Mouse (Mus musculus) layer of hippocampus, postnatal 14 days (tissue): ENCODE results near the gene Zfp518b. TPM values are rescaled to one million over a fixed set of nuclear protein-coding genes. Genes with fewer than 3 reads are reported as not detected.

Experiments used
- DNase-seq, 2 experiments: peaks; one replicate each; pipeline ENCODE4 v3.0.0; 2021 to 2022; ENCODE audit warnings: low spot score in 2 of 2, mixed read lengths in 1 of 2
- total RNA-seq, 2 experiments: library from RNA; stranded (reverse); gene quantifications; 2 replicates each; pipeline ENCODE4 v1.2.3; 2021

Zfp518b gene
- total RNA-seq, 2 experiments from 2014 or later: 13.8 to 16.5 TPM

- no peak for DNase-seq
These were observed 50.1 kb downstream of the Zfp518b start for GRCm38 (mm10) chr5:38634321-38635164.

- DNase-seq: peak; percentile 75 to 89
These were observed 51.9 kb downstream of the Zfp518b start for GRCm38 (mm10) chr5:38632463-38633449.

- DNase-seq: no peak
These were observed 56.6 kb downstream of the Zfp518b start for GRCm38 (mm10) chr5:38628023-38628422.

GRCm38 (mm10) chr5:38626883-38627282 is 57.7 kb downstream of the Zfp518b start:
- no peak for DNase-seq

GRCm38 (mm10) chr5:38620783-38621182 is 63.8 kb downstream of the Zfp518b start:
- peak; percentile 46 to 49 for DNase-seq

- DNase-seq: no peak
These were observed 65.7 kb downstream of the Zfp518b start for GRCm38 (mm10) chr5:38618908-38619307.

Other genes starting within 250 kb of the Zfp518b start
- gene Slc2a9, start 181.7 kb downstream of the Zfp518b start, total RNA-seq: 1 to 10 TPM; 2.8 to 2.9 TPM
- 100 to 1,000 TPM; 242 to 257 TPM for gene Wdr1, start 121.6 kb downstream of the Zfp518b start, total RNA-seq
- gene Clnk, start 192.0 kb upstream of the Zfp518b start, total RNA-seq: under 1 TPM; 0.25 to 0.29 TPM